Mouse (Mus musculus) limb, embryonic 14.5 days (tissue): ENCODE results near the gene Prr7. TPM values are rescaled to one million over a fixed set of nuclear protein-coding genes. Genes with fewer than 3 reads are reported as not detected.

Experiments
- ATAC-seq: fragments of 200-750 bp; cut with Nextera tagmentation; 2 replicates; pipeline ENCODE4 v1.8.0; 2017; ENCODE audit warnings: low read depth, moderate number of reproducible peaks, moderate TSS enrichment; ENCODE audit not compliant: low FRiP score
- DNase-seq: peaks from one replicate; pipeline ENCODE4 v3.0.0-alpha.2; 2015; ENCODE audit warnings: low spot score
- H3K27ac ChIP-seq: fragments of 300-500 bp; sonication (generic); replicated peaks from 2 replicates; pipeline ENCODE4 v1.5.1; 2014; ENCODE audit warnings: low read depth, mild to moderate bottlenecking, low read length, moderate library complexity, mixed read lengths
- H3K27me3 ChIP-seq: fragments of 300-500 bp; sonication (generic); 2 replicates; pipeline ENCODE4 v1.6.1; 2014; ENCODE audit warnings: low read length, mixed read lengths; ENCODE audit not compliant: control insufficient read depth, insufficient read depth
- H3K36me3 ChIP-seq: fragments of 300-500 bp; sonication (generic); 2 replicates; pipeline ENCODE4 v1.6.1; 2014; ENCODE audit warnings: mild to moderate bottlenecking, low read length, moderate library complexity, mixed read lengths; ENCODE audit not compliant: control insufficient read depth, insufficient read depth
- H3K4me1 ChIP-seq: fragments of 300-500 bp; sonication (generic); 2 replicates; pipeline ENCODE4 v1.6.1; 2014; ENCODE audit warnings: antibody characterized with exemption, low read length, mixed read lengths; ENCODE audit not compliant: control insufficient read depth, insufficient read depth
- H3K4me2 ChIP-seq: fragments of 300-500 bp; sonication (generic); replicated peaks from 2 replicates; pipeline ENCODE4 v1.6.1; 2014; ENCODE audit warnings: low read depth, mild to moderate bottlenecking, low read length, moderate library complexity; ENCODE audit not compliant: severe bottlenecking
- H3K4me3 ChIP-seq: fragments of 300-500 bp; sonication (generic); replicated peaks from 2 replicates; pipeline ENCODE4 v1.5.1; 2014; ENCODE audit warnings: low read length
- H3K9ac ChIP-seq: fragments of 300-500 bp; sonication (generic); 2 replicates; pipeline ENCODE4 v1.6.1; 2014; ENCODE audit warnings: mild to moderate bottlenecking, low read depth, low read length, moderate library complexity; ENCODE audit not compliant: severe bottlenecking
- H3K9me3 ChIP-seq: fragments of 300-500 bp; sonication (generic); 2 replicates; pipeline ENCODE4 v1.6.1; 2016; ENCODE audit warnings: low read length; ENCODE audit not compliant: control insufficient read depth
- POLR2A ChIP-seq: fragments of 200-500 bp; IDR thresholded peaks from 2 replicates; pipeline ENCODE4 v1.8.0; 2012; ENCODE audit warnings: inconsistent platforms, mild to moderate bottlenecking, moderate library complexity, borderline replicate concordance; ENCODE audit not compliant: insufficient read depth, insufficient read length; ENCODE audit errors: extremely low read depth
- WGBS: fragments of 180-500 bp; shearing (Covaris S2); extraction: QIAGEN DNeasy Blood & Tissue Kit; methylation state at CpG from one replicate; pipeline ENCODE4 v1.1.7; 2014; 5-methylcytosine and 5-hydroxymethylcytosine counted together
- polyA plus RNA-seq, 2 experiments: library from polyadenylated mRNA; depleted of rRNA in 1 of 2; stranded (reverse) in 1 of 2; unstranded in 1 of 2; fragments of >200 nt; fragmentation: Nextera tagmentation in 1 of 2; extraction: Ambion mirVana in 1 of 2; gene quantifications; 2 replicates each; pipeline versions ENCODE4 v1.2.1 to v1.2.3; 2012 to 2014

The Prr7 gene
- polyA plus RNA-seq, 2 experiments, result 1.4 to 18.6 TPM

DNA sequence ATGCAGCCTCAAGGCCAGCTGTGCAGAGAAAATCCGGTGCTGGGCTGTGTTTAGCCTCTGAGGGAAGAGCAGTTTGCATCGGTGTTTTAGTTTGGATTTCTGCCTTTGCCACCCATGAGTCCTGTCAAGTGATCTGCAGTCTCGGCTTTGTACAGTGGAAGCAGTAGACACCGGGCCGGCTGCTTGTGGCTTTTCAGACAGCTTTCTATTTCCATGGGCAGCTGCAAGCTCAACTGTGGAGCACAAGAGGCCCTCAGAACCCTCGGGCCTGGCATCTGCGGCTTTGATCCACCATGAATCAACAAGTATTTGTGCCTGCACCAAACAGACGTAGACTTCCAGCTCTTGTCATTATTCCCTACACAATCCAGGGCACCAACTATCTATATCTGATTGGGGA lies 38.3 kb downstream of the Prr7 start:
- H3K4me2 ChIP-seq, result no peak overlapping the region
- DNase-seq, result no peak
- no peak for TF ChIP-seq POLR2A
- no peak overlapping the region for H3K27ac ChIP-seq
- no peak overlapping the region for H3K9ac ChIP-seq
- no peaks in the 10 kb centered on the region for H3K27me3 ChIP-seq
- H3K4me1 ChIP-seq, result no peaks in the 10 kb centered on the region
- H3K4me3 ChIP-seq, result no peak overlapping the region
- 89% methylated on average over 8 of the region's 8 CpGs for WGBS
- no peaks in the 10 kb centered on the region for H3K9me3 ChIP-seq
- ATAC-seq, result no peak
- peaks cover 95% of the 10 kb centered on the region for H3K36me3 ChIP-seq

DNA sequence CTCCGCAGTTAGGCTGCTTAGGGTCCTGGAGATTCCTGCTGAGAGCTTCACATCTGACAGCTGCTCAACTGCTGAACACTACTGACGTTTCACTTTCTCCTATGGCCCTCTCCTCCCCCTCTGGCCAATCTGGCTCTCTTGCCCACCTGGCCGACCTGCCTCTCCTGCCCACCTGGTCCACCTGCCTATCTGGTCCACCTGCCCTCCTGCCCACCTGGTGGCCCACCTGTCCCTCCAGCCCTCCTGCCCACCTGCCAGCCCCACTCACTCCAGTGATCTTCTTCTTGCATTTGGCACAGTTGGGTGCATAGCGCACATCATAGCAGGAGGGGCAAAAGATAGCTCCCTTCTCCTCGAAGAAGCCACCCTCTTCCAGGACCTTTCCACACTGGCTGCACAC lies 40.3 kb downstream of the Prr7 start:
- H3K4me1 ChIP-seq, result no peaks in the 10 kb centered on the region
- no peak for TF ChIP-seq POLR2A
- no peak overlapping the region for H3K9ac ChIP-seq
- 76% methylated on average over 5 of the region's 5 CpGs for WGBS
- no peak overlapping the region for H3K27ac ChIP-seq
- DNase-seq (no peak), ATAC-seq (no peak)
- peaks cover 96% of the 10 kb centered on the region for H3K36me3 ChIP-seq
- no peaks in the 10 kb centered on the region for H3K27me3 ChIP-seq
- no peak overlapping the region for H3K4me3 ChIP-seq
- H3K9me3 ChIP-seq, result no peaks in the 10 kb centered on the region
- no peak overlapping the region for H3K4me2 ChIP-seq

- H3K4me3 ChIP-seq, result no peak overlapping the region
- no peak for DNase-seq
- peaks cover 7% of the 10 kb centered on the region for H3K4me1 ChIP-seq
- H3K9ac ChIP-seq, result no peak overlapping the region
- no peak overlapping the region for H3K4me2 ChIP-seq
- ATAC-seq, result no peak
- no peaks in the 10 kb centered on the region for H3K9me3 ChIP-seq
- no peaks in the 10 kb centered on the region for H3K27me3 ChIP-seq
- no peak for TF ChIP-seq POLR2A
- peaks cover 93% of the 10 kb centered on the region for H3K36me3 ChIP-seq
- no peak overlapping the region for H3K27ac ChIP-seq
- 87% methylated on average over 9 of the region's 9 CpGs for WGBS
Measured at GRCm38 (mm10) chr13:55505810-55506209, 41.7 kb downstream of the Prr7 start.

DNA sequence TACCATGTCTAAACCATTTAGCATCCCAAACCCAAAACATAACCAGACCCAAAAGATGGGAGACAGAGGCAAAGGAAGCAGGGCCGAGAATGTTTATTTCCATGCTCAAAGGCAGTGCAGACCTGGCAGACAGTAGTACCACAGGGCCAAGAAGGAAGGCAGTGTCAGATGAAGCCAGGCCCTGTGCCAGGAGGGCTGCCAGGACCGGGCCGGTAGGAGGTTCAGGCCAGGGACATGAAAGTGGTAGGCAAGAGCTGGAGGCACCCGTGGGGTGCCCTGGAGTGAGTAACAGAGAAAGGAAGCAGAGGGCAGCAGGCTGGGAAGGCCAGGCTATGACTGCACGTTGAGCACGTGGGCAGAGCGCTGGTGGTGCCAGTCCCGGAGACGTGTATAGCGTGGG lies 42.6 kb downstream of the Prr7 start:
- H3K36me3 ChIP-seq, result peaks cover 85% of the 10 kb centered on the region
- no peak overlapping the region for H3K27ac ChIP-seq
- DNase-seq, result no peak
- peaks cover 16% of the 10 kb centered on the region for H3K4me1 ChIP-seq
- 94% methylated on average over 10 of the region's 10 CpGs for WGBS
- H3K4me2 ChIP-seq, result no peak overlapping the region
- H3K27me3 ChIP-seq, result no peaks in the 10 kb centered on the region
- no peak overlapping the region for H3K4me3 ChIP-seq
- ATAC-seq, result no peak
- no peaks in the 10 kb centered on the region for H3K9me3 ChIP-seq
- TF ChIP-seq POLR2A, result no peak
- H3K9ac ChIP-seq, result no peak overlapping the region

DNA sequence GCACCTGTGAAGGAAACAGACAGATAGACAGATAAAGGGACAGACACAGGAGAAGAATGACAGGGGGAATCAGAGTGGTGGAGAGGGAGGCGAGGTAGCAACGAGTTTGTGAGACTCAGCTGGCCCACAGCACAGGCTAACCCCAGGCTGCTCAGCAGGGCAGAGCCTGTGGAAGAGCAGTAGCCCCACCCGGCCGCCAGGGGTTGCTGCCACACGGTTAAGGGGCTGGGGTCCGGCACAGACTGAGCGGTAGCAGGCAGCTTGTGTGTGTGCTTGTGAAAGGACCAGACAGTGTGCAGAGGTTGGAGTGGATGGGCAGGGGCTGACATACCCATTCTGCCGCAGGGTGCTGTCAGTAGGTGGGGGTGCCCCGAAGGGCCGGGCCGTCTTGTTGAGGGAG lies 43.8 kb downstream of the Prr7 start:
- ATAC-seq, result no peak
- no peak overlapping the region for H3K9ac ChIP-seq
- no peak for TF ChIP-seq POLR2A
- DNase-seq, result no peak
- no peaks in the 10 kb centered on the region for H3K27me3 ChIP-seq
- no peak overlapping the region for H3K27ac ChIP-seq
- no peak overlapping the region for H3K4me3 ChIP-seq
- H3K36me3 ChIP-seq, result peaks cover 75% of the 10 kb centered on the region
- H3K4me1 ChIP-seq, result peaks cover 22% of the 10 kb centered on the region
- no peak overlapping the region for H3K4me2 ChIP-seq
- 65% methylated on average over 11 of the region's 11 CpGs for WGBS
- no peaks in the 10 kb centered on the region for H3K9me3 ChIP-seq

DNA sequence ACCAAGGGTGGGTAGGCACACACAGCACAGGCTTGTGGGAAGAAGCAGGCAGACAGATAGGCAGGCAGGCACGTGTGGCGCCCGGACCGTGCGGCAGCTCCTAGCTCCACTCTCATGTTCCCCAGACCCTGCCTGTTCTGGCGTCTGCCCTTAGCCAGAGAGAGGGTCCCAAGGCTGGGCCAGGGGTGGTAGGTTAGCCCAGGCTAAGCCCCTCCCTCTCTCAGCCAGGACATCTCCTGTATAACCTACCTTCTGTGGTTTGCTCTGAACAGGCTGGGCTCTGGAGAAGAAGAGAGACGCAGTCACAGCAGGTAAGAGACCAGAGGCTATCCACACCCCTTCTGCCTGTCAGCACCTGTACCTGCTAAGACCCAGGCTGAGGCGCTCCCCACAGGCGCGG lies 44.5 kb downstream of the Prr7 start:
- Histone ChIP-seq H3K9me3 (no peaks in the 10 kb centered on the region), H3K27ac (no peak overlapping the region), H3K4me3 (no peak overlapping the region), H3K4me2 (no peak overlapping the region), H3K27me3 (no peaks in the 10 kb centered on the region), H3K9ac (no peak overlapping the region), H3K36me3 (peaks cover 68% of the 10 kb centered on the region), H3K4me1 (peaks cover 23% of the 10 kb centered on the region)
- ATAC-seq (no peak), DNase-seq (no peak)
- 93% methylated on average over 10 of the region's 10 CpGs for WGBS
- no peak for TF ChIP-seq POLR2A
